Mouse (Mus musculus): ENCODE measurements around the gene Insr. TPM values are rescaled to one million over a fixed set of nuclear protein-coding genes. Genes with fewer than 3 reads are reported as not detected.

The Insr gene
- polyA plus RNA-seq, 1 experiment, result not detected

DNA sequence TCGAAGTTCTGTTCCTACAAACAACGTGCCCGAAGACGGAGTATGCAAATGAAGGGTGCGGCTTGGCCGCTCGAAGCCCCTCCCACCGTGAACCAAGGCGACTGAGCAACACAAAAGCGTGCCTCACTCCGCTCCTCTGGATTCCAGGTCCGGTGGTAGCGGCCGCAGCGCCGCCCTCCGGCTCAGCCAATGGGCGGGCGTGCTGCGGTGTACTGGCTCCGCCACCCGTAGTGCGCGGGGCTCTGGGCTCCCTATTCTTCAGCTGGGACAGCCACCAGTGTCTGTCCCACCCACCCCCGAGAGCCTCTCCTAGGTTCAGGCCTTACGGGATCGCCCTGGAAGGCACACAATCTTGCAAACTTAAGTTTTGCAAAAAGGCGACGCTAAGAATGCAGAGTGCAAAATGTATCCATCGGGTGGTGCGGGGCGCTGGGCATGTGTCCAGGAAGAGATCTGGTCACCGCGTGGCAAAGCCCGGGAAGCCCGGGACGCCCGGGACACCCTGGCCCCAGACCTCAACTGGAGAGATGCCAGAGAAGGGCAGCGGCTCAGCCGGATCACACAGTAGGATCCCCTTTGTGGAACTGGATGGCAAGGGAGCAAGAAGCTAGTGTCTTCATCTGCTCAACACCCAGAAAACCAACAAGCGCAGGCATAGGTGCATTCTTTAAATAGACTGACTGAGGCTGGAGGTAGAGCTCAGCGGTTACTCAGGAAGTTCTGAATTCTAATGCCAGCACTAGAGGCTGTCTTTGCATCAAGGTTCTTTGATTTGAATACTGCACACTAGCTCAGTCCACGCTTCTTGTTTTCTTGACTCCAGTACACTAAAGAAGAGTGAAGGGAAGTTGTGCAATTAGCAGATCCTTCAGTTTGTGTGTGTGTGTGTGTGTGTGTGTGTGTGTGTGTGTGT, 58.1 kb downstream of the Insr start:
- no peak for TF ChIP-seq GATA1 (IDR thresholded peaks at IDR 0.05; ENCODE audit: low read length)

DNA sequence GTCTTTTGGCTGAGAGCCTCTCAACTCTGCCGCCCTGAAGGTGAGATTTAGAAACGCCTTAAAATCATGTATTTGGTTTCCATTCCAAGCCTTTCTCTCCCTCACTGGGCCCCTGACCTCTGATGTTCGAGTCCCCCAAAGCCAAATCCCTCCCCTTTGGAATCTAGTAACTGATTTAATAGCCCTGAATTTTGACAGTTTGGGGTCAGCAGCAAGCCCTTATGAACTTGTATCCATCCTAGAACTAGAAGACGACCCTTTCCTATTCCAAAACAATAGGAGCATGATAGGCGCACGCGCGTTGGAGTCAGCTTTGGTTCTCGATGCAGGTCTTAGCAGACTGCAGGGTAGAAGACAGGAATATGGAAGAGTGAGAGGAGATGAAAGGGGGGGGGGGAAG, 58.9 kb downstream of the Insr start:
- TF ChIP-seq GATA1 (IDR thresholded peaks at IDR 0.05; ENCODE audit: low read length), result no peak

DNA sequence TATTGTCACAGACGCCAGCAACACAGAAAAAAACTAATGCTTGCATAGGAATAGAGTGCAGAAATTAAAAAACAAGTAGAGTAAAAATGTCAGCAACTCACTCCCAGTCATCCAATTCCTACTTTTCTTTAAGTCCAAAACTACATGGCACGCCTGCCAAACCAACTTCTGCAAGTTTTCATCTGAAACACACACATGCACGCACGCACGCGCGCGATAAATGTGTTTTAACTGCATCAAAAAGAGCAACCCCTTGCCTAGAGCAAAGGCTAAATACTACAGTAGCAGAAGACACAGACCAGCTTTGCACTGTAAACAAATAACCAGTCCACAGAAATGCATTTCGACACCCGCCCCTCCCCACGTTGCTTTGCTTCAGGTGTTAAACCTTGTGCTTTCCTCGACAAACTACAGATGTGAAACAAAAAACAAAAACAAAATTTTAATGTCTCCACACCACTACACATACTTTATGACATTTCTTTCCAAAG, 59.5 kb downstream of the Insr start:
- TF ChIP-seq GATA1 (IDR thresholded peaks at IDR 0.05; ENCODE audit: low read length), result no peak

DNA sequence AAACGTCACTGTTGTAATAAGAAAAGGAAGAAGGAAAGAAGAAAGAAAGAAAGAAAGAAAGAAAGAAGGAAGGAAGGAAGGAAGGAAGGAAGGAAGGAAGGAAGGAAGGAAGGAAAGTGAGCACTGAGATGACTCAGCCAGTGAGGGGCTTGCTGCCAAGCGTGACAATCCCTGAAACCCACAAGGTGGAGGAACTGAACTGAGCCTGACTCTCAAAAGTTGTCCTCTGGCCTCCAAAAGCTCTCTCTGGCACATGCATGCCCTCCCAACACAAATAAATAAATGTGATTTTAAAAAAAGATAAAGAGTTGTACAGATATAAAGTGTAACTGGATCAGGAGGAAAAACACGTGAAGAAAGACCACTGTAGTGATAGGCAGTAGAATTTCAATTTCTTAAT, 60.2 kb downstream of the Insr start:
- TF ChIP-seq GATA1 (IDR thresholded peaks at IDR 0.05; ENCODE audit: low read length), result no peak

DNA sequence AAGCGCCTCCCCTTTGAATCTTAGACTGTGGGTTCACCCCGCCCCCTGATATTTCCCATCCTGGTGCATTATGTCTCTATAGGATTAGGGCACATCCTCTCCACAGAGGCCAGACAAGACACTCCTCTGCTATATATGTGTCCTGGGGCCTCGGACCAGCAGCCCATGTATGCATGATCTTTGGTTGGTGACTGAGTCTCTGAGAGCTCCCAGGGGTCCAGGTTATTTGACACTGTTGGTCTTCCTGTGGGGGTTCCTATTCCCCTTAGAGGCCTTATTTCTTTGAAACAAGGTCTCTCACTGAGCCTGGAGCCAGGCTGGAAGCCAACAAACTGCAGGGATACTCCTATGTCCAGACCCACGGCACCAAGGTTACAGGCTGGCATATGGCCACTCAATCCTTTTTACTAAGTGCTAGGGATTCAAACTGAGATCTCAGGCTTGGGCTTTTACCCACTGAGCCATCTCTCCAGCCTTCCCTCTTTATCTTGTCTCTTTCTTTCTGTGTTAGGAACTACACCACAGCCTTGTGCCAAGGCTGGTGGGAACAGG, 62.8 kb downstream of the Insr start:
- TF ChIP-seq GATA1 (IDR thresholded peaks at IDR 0.05; ENCODE audit: low read length), result no peak

DNA sequence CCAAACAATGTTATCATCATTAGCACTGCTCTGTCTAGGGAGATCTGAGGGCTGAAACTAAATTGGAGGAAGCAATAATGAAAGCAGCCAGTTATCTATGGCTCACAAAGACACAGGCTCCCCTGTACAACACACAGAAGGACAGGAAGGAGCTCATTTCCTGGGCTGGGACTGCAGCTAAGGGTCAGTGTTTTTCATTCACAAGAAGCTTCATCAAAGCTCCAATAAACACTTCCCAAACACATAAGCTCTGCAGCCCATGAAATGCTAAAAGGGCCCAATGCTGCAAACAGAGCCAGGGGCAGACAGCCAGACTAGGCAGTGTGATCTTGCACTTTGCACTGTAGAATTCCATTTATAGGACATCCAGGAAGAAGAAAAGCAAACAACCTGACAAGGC, 63.9 kb downstream of the Insr start:
- TF ChIP-seq GATA1 (IDR thresholded peaks at IDR 0.05; ENCODE audit: low read length), result no peak

DNA sequence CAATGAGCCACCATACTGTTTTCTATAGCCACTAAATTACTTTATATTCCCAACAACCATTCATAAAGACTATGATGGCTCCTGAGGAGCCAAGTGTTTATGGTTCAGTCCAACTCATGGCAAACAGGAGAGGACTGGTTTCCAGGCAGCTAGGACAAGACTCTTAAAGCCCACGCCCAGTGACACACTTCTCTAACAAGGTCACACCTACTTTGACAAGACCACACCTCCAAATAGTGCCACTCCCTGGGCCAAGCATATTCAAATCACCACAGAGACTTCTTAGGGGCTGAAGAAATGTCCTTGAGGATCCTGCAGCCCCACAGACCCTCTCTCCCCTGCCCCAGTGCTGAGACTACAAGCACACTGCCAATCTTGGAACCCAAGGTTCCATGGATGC, 64.8 kb downstream of the Insr start:
- no peak for TF ChIP-seq GATA1 (IDR thresholded peaks at IDR 0.05; ENCODE audit: low read length)

DNA sequence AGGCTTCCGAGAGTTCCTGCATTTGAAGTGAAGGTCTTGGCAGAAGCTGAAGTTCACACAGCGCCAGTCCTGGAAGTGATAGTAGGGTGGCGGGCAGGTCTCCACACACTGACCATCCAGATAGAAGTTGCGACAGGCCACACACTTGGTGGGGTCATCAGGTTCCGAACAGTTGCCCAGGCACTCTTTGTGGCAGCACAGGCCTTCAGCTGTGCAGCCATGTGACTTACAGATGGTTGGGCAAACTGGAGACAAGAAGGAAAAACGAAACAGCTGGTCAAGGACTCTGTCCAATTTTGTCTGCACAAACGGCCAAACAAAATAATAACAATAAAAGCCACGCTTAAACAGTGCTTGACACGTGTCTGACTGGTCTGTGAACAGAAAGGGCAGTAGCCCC, 68.0 kb downstream of the Insr start:
- TF ChIP-seq GATA1 (IDR thresholded peaks at IDR 0.05; ENCODE audit: low read length), result no peak

DNA sequence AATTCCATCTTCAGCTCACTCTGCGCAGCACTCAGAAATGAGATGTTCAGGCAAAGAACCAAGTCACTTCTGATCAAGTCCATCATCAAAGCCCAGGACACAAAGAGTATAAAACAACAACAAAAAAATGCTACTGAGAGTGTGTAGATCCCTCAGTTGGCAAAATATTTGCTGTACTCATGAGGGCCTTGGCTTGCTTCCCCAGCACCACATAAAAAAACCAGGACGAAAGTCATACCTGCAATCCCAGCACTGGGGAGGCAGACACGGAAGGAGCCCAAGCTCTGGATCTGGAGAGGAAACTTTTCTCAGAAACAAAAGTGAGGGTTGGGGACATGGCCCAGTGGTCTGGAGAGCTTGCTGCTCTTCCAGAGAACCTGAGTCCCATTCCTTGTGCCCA, 69.5 kb downstream of the Insr start:
- no peak for TF ChIP-seq GATA1 (IDR thresholded peaks at IDR 0.05; ENCODE audit: low read length)

DNA sequence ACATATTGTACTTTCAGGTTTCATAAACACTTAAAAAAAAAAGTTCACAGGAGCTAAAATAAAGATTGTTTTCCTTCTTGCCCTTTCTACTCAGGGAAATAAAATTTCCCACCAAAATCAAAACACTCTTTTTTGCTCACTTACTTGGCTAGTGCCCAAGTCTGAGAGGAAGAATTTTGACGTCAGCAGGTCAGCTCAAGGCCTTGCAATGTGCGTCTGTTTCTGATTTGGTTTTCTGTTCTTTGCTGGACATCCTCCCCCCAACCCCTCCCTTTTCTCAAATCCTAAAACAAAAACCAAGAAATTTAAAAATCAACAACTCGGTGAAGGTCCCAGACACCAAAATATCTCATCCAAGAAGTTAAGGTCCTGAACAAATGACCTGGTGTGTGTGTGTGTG, 70.1 kb downstream of the Insr start:
- TF ChIP-seq GATA1 (IDR thresholded peaks at IDR 0.05; ENCODE audit: low read length), result no peak

DNA sequence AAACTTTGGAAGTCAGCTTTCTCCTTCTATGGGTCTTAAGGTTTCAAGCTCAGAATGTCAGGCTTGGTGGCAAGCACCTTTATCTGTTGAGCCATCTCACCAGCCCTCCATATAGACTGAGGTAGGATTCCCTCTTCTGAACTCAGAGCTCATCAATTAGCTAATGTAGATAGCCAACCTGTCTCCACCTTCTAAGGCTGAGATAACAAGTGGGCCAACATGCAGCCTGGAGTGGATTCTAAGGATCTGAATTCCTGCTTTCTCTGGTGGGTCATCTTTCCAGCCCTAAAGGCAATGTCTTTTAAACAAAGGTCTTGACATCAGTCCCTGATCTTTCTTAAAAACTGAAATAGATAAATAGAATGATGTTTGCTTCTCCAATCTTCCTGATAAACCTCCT, 70.7 kb downstream of the Insr start:
- TF ChIP-seq GATA1 (IDR thresholded peaks at IDR 0.05; ENCODE audit: low read length), result no peak

DNA sequence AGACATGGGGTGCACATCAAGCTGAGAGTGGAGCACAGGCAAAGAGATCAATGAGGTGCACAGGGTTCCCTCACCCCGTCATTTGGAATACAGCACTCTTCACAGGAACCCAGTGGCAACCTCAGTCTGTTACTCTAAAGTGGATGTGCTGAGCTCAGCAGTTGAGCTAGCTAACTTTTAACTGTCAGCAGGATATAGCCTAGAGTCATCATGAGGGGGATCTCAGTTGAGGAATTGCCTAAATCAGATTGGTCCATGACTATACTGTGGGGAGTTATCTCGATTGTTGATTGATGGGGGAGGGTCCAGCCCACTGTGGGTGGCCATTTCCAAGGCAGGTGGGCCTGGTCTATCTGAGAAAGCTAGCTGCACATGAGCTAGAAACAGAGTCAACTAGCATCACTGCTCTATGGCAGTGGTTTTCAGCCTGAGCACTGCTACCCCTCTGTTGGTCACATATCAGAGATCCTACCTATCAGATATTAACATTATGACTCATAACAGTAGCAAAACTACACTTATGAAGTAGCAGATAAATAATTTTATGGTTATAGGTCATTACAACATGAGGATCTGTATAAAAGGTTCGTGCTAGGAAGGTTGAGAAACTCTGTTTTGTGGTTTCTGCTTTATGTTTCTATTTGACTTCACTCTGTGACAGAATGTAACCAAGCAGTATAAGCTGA, 74.5 kb downstream of the Insr start:
- no peak for TF ChIP-seq GATA1 (IDR thresholded peaks at IDR 0.05; ENCODE audit: low read length)

DNA sequence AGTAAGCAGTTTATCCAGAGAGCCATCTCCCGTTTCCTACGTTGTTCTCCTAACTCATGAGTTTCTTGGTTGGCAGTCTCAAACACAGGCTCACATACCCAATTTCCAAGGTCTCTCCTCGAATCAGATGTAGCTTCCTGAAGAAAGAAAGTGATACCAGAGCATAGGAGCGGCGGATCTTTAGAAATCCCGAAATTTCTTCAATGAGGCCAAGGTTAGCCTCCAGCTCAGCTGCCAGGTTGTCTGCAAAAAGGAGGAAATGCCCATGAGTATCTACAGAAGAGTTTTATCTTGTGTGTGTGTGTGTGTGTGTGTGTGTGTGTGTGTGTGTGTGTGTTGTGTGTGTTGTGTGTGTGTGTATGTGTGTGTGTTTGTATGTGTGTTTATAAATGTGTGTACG, 76.6 kb downstream of the Insr start:
- TF ChIP-seq GATA1 (IDR thresholded peaks at IDR 0.05; ENCODE audit: low read length), result no peak

DNA sequence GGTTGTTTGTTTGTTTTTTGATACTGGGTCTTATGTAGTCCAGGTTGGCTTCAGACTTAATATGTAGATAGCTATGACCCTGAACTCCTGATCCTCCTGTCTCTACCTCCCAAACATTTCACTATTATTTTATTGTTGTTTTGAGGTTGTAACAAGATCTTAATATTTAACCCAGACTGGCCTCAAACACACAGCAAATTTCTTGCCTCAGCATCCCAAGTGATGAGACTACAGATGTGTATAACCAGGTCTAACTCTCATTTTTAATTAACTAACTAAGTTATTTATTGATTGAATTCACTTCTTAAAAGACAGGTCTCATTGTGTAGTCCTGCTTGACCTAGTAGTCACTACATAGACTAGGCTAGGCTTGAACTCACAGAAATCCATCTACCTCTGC, 88.4 kb downstream of the Insr start:
- TF ChIP-seq GATA1 (IDR thresholded peaks at IDR 0.05; ENCODE audit: low read length), result no peak

DNA sequence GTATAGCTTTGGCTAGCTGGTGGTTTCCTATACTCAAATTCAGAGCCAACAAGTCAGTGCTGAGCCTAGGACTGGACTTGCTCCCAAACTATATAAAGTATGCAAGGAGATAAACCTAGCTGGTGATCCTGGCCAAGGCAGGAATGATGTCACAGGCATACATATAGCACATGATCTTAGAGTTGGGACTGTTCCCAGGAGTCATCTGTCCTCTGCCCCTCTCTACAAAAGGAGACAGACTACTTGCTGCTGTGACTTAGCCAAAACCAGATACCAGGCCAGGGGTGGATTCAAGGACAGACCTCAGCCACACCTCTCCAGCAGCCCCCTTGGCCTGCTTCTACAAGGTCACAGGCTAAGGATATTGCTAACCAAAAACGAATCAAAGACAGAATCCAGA, 92.0 kb downstream of the Insr start:
- no peak for TF ChIP-seq GATA1 (IDR thresholded peaks at IDR 0.05; ENCODE audit: low read length)

DNA sequence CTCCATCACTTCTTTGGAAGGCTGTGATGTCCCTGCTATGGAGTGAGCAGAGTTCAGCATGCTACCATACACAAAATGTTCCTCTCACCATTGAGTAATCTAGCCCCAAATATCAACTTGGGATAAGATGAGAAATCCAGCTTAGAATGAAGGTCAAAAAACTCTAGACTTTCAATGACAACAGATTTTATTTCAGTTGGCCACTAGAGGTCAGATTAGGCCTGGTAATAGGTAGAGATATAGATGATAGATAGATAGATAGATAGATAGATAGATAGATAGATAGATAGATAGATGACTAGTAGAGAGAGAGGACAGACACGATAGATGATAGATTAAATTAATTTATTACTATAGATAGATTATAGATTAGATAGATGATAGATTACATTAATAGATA, 99.5 kb downstream of the Insr start:
- TF ChIP-seq GATA1 (IDR thresholded peaks at IDR 0.05; ENCODE audit: low read length), result no peak

Measured in G1E-ER4 (cell line).